Mouse (Mus musculus) CH12.LX (cell line): ENCODE data around the gene Psip1. TPM values are rescaled to one million over a fixed set of nuclear protein-coding genes. Genes with fewer than 3 reads are reported as not detected.

Experiments used
- DNase-seq: peaks from one replicate; pipeline ENCODE4 v3.0.0-alpha.2; 2013; ENCODE audit errors: extremely low read depth
- H3K27ac ChIP-seq: 2 replicates; pipeline ENCODE4 v1.5.1; 2012; ENCODE audit warnings: low read depth, mild to moderate bottlenecking, control low read depth, moderate library complexity; ENCODE audit not compliant: insufficient read depth
- H3K27me3 ChIP-seq: replicated peaks from 2 replicates; pipeline ENCODE3; 2012; ENCODE audit warnings: inconsistent platforms
- H3K36me3 ChIP-seq, 2 experiments: replicated peaks in 1 of 2; 2 replicates each; pipeline versions ENCODE3 to v1.6.1; 2012; ENCODE audit warnings: inconsistent platforms in 1 of 2, low read length in 1 of 2, mild to moderate bottlenecking in 1 of 2, mixed read lengths in 1 of 2, moderate library complexity in 1 of 2; ENCODE audit not compliant: control insufficient read depth in 1 of 2, insufficient read depth in 1 of 2
- H3K4me1 ChIP-seq, 2 experiments: 2 replicates each; pipeline ENCODE4 v1.6.1; 2012; ENCODE audit warnings: inconsistent platforms in 1 of 2, moderate library complexity in 1 of 2; ENCODE audit not compliant: insufficient read depth in 2 of 2, control insufficient read depth in 1 of 2
- H3K4me2 ChIP-seq: 2 replicates; pipeline ENCODE4 v1.6.1; 2012; ENCODE audit warnings: low read depth, mild to moderate bottlenecking, control low read depth; ENCODE audit not compliant: poor library complexity, insufficient read depth, severe bottlenecking
- H3K4me3 ChIP-seq, 3 experiments: fragments of 150-350 bp in 1 of 3; sonication (generic) in 1 of 3; replicated peaks in 1 of 3; 2 replicates each; pipeline versions ENCODE3 to v1.5.1; 2011 to 2012; ENCODE audit warnings: low read depth in 2 of 3, low read length in 2 of 3, mild to moderate bottlenecking in 2 of 3, moderate library complexity in 2 of 3, control low read depth in 1 of 3, improper control_type of control experiment in 1 of 3, inconsistent platforms in 1 of 3, mixed read lengths in 1 of 3; ENCODE audit not compliant: poor library complexity in 1 of 3
- H3K79me2 ChIP-seq: replicated peaks from 2 replicates; pipeline ENCODE4 v1.6.1; 2012; ENCODE audit warnings: mild to moderate bottlenecking, moderate library complexity; ENCODE audit not compliant: control insufficient read depth, poor library complexity, insufficient read depth, severe bottlenecking; ENCODE audit errors: extremely low read depth
- H3K9ac ChIP-seq: 2 replicates; pipeline ENCODE4 v1.6.1; 2012; ENCODE audit warnings: low read depth, mild to moderate bottlenecking, control low read depth, moderate library complexity; ENCODE audit not compliant: insufficient read depth
- H3K9me3 ChIP-seq: replicated peaks from 2 replicates; pipeline ENCODE3; 2012; ENCODE audit warnings: low read length, inconsistent platforms, mixed read lengths
- BHLHE40 ChIP-seq: IDR thresholded peaks from 2 replicates; pipeline ENCODE4 v1.6.1; 2011; ENCODE audit warnings: mild to moderate bottlenecking, low read depth, low read length, improper control_type of control experiment
- CHD1 ChIP-seq: IDR thresholded peaks from 2 replicates; pipeline ENCODE4 v1.6.1; 2012; ENCODE audit warnings: low read depth, low read length, improper control_type of control experiment, inconsistent platforms
- CHD2 ChIP-seq: IDR thresholded peaks from 2 replicates; pipeline ENCODE4 v1.6.1; 2011; ENCODE audit warnings: low read length, improper control_type of control experiment
- CTCF ChIP-seq, 2 experiments: IDR thresholded peaks in 1 of 2; conservative IDR thresholded peaks in 1 of 2; 2 replicates each; pipeline ENCODE4 v1.5.1; 2011 to 2012; ENCODE audit warnings: low read depth in 2 of 2, low read length in 2 of 2, improper control_type of control experiment in 1 of 2, inconsistent platforms in 1 of 2, mild to moderate bottlenecking in 1 of 2, moderate library complexity in 1 of 2
- E2F4 ChIP-seq: IDR thresholded peaks from 2 replicates; pipeline ENCODE4 v1.6.1; 2011; ENCODE audit warnings: low read depth, low read length, improper control_type of control experiment; ENCODE audit not compliant: insufficient replicate concordance
- ELF1 ChIP-seq: IDR thresholded peaks from 2 replicates; pipeline ENCODE4 v1.6.1; 2014; ENCODE audit warnings: low read depth, mild to moderate bottlenecking, inconsistent platforms, low read length, improper control_type of control experiment
- EP300 ChIP-seq: IDR thresholded peaks from 2 replicates; pipeline ENCODE4 v1.6.1; 2011; ENCODE audit warnings: low read length, improper control_type of control experiment
- ETS1 ChIP-seq: conservative IDR thresholded peaks from 2 replicates; pipeline ENCODE4 v1.6.1; 2012; ENCODE audit warnings: low read depth, mild to moderate bottlenecking, inconsistent platforms, low read length, improper control_type of control experiment, moderate library complexity
- GABPA ChIP-seq: IDR thresholded peaks from 2 replicates; pipeline ENCODE4 v1.6.1; 2012; ENCODE audit warnings: low read depth, low read length, improper control_type of control experiment, inconsistent platforms; ENCODE audit not compliant: insufficient replicate concordance
- HCFC1 ChIP-seq: IDR thresholded peaks from 2 replicates; pipeline ENCODE4 v1.6.1; 2012; ENCODE audit warnings: low read depth, mild to moderate bottlenecking, inconsistent platforms, low read length, improper control_type of control experiment
- IRF4 ChIP-seq: IDR thresholded peaks from 2 replicates; pipeline ENCODE4 v1.6.1; 2014; ENCODE audit warnings: low read depth, mild to moderate bottlenecking, inconsistent platforms, low read length, improper control_type of control experiment
- JUN ChIP-seq: IDR thresholded peaks from 2 replicates; pipeline ENCODE4 v1.6.1; 2011; ENCODE audit warnings: low read depth, mild to moderate bottlenecking, low read length, improper control_type of control experiment, moderate library complexity; ENCODE audit not compliant: insufficient read depth
- JUND ChIP-seq: conservative IDR thresholded peaks from 2 replicates; pipeline ENCODE4 v1.6.1; 2011; ENCODE audit warnings: low read depth, low read length, improper control_type of control experiment
- KAT2A ChIP-seq: IDR thresholded peaks from 2 replicates; pipeline ENCODE4 v1.6.1; 2012; ENCODE audit warnings: low read length, improper control_type of control experiment, inconsistent platforms; ENCODE audit not compliant: insufficient replicate concordance
- MAFK ChIP-seq: IDR thresholded peaks from 2 replicates; pipeline ENCODE4 v1.6.1; 2011; ENCODE audit warnings: low read length, improper control_type of control experiment; ENCODE audit not compliant: insufficient replicate concordance
- MAX ChIP-seq: IDR thresholded peaks from 2 replicates; pipeline ENCODE4 v1.6.1; 2011; ENCODE audit warnings: low read length, improper control_type of control experiment
- MAZ ChIP-seq: IDR thresholded peaks from 2 replicates; pipeline ENCODE4 v1.6.1; 2012; ENCODE audit warnings: low read depth, mild to moderate bottlenecking, inconsistent platforms, low read length, improper control_type of control experiment, moderate library complexity
- MEF2A ChIP-seq: IDR thresholded peaks from 2 replicates; pipeline ENCODE4 v1.6.1; 2014; ENCODE audit warnings: low read depth, mild to moderate bottlenecking, inconsistent platforms, low read length, improper control_type of control experiment, borderline replicate concordance
- MXI1 ChIP-seq: IDR thresholded peaks from 2 replicates; pipeline ENCODE4 v1.6.1; 2011; ENCODE audit warnings: mild to moderate bottlenecking, low read depth, low read length, improper control_type of control experiment
- MYC ChIP-seq: IDR thresholded peaks from 2 replicates; pipeline ENCODE4 v1.6.1; 2011; ENCODE audit warnings: low read depth, mild to moderate bottlenecking, improper control_type of control experiment, low read length
- NRF1 ChIP-seq: IDR thresholded peaks from 2 replicates; pipeline ENCODE4 v1.6.1; 2014; ENCODE audit warnings: low read depth, mild to moderate bottlenecking, inconsistent platforms, low read length, improper control_type of control experiment, moderate library complexity
- PAX5 ChIP-seq: IDR thresholded peaks from 2 replicates; pipeline ENCODE4 v1.6.1; 2012; ENCODE audit warnings: low read length, inconsistent platforms, mixed read lengths
- POLR2A ChIP-seq: IDR thresholded peaks from 2 replicates; pipeline ENCODE4 v1.6.1; 2011; ENCODE audit warnings: low read depth, mild to moderate bottlenecking, improper control_type of control experiment, low read length
- POLR2AphosphoS2 ChIP-seq: IDR thresholded peaks from 2 replicates; pipeline ENCODE4 v1.6.1; 2011; ENCODE audit warnings: low read depth, low read length, improper control_type of control experiment
- RAD21 ChIP-seq: IDR thresholded peaks from 2 replicates; pipeline ENCODE4 v1.6.1; 2011; ENCODE audit warnings: low read depth, mild to moderate bottlenecking, low read length, improper control_type of control experiment, moderate library complexity
- RCOR1 ChIP-seq: conservative IDR thresholded peaks from 2 replicates; pipeline ENCODE4 v1.6.1; 2012; ENCODE audit warnings: low read depth, mild to moderate bottlenecking, inconsistent platforms, low read length, improper control_type of control experiment
- SIN3A ChIP-seq: IDR thresholded peaks from 2 replicates; pipeline ENCODE4 v1.6.1; 2012; ENCODE audit warnings: low read length, improper control_type of control experiment, inconsistent platforms
- SMC3 ChIP-seq: IDR thresholded peaks from 2 replicates; pipeline ENCODE4 v1.6.1; 2011; ENCODE audit warnings: low read depth, low read length, improper control_type of control experiment
- TBP ChIP-seq: conservative IDR thresholded peaks from 2 replicates; pipeline ENCODE4 v1.6.1; 2011; ENCODE audit warnings: low read depth, low read length, improper control_type of control experiment
- TCF12 ChIP-seq: IDR thresholded peaks from 2 replicates; pipeline ENCODE4 v1.6.1; 2014; ENCODE audit warnings: low read depth, mild to moderate bottlenecking, inconsistent platforms, low read length, improper control_type of control experiment
- UBTF ChIP-seq: IDR thresholded peaks from 2 replicates; pipeline ENCODE4 v1.6.1; 2012; ENCODE audit warnings: low read depth, mild to moderate bottlenecking, inconsistent platforms, low read length, improper control_type of control experiment, moderate library complexity
- USF1 ChIP-seq: IDR thresholded peaks from 2 replicates; pipeline ENCODE4 v1.6.1; 2014; ENCODE audit warnings: low read depth, mild to moderate bottlenecking, inconsistent platforms, low read length, improper control_type of control experiment
- USF2 ChIP-seq: conservative IDR thresholded peaks from 2 replicates; pipeline ENCODE4 v1.6.1; 2011; ENCODE audit warnings: low read depth, low read length, improper control_type of control experiment
- ZC3H11A ChIP-seq: IDR thresholded peaks from 2 replicates; pipeline ENCODE4 v1.6.1; 2012; ENCODE audit warnings: low read depth, mild to moderate bottlenecking, inconsistent platforms, low read length, improper control_type of control experiment
- ZKSCAN1 ChIP-seq: IDR thresholded peaks from 2 replicates; pipeline ENCODE4 v1.6.1; 2012; ENCODE audit warnings: low read depth, inconsistent platforms, low read length, improper control_type of control experiment, borderline replicate concordance
- ZMIZ1 ChIP-seq: IDR thresholded peaks from 2 replicates; pipeline ENCODE4 v1.6.1; 2012; ENCODE audit warnings: low read depth, mild to moderate bottlenecking, inconsistent platforms, low read length, improper control_type of control experiment
- ZNF384 ChIP-seq: IDR thresholded peaks from 2 replicates; pipeline ENCODE4 v1.6.1; 2012; ENCODE audit warnings: low read depth, low read length, improper control_type of control experiment, inconsistent platforms
- dilution Hi-C: fragments of 300-500 bp; cut with MboI; formaldehyde crosslinking; loops from 2 replicates; pipeline ENCODE4 v1.14.3; 2020; ENCODE audit warnings: low sequenced_read_pairs; ENCODE audit not compliant: extremely low pct_unique_long_range_greater_than_20kb, extremely low pct_ligation_motif_present
- in situ Hi-C: fragments of 300-500 bp; cut with MboI; formaldehyde crosslinking; loops from 3 replicates; pipeline ENCODE4 v1.14.3; 2019; ENCODE audit warnings: low sequenced_read_pairs, low pct_ligation_motif_present, low pct_unique_long_range_greater_than_20kb, mixed read lengths
- polyA plus RNA-seq: library from polyadenylated mRNA; unstranded; fragments of >175 nt; gene quantifications from 2 replicates; pipeline ENCODE4 v1.2.1, GENCODE M21; 2012; ENCODE audit warnings: low read depth; ENCODE audit not compliant: insufficient read length
- total RNA-seq, 2 experiments: library from RNA; depleted of rRNA; stranded (reverse); fragments of 300-350 nt in 1 of 2; fragments of >200 nt in 1 of 2; gene quantifications; 2 replicates each; pipeline ENCODE4 v1.2.3; 2012 to 2014

Gene Psip1
- total and polyA plus RNA-seq, 3 experiments, result 61.7 to 157 (median 107) TPM

GRCm38 (mm10) chr4:83524843-83525689, 38.8 kb upstream of the Psip1 start, which contains the start of gene Ccdc171:
Gene Ccdc171 (plus strand): TSS chr4:83525545.
- peak within 1 kb of the TSS; percentile 73 for H3K27ac ChIP-seq
- no peaks in the 10 kb centered on the region for H3K9me3 ChIP-seq
- H3K4me2 ChIP-seq, result peak within 1 kb of the TSS; percentile 54; the same call in 1 of the 2 replicates
- peak; percentile 92 for DNase-seq
- H3K27me3 ChIP-seq, result no peaks in the 10 kb centered on the region
- H3K4me3 ChIP-seq, result peak within 1 kb of the TSS; percentile 81 to 92 (median 89)
- dilution Hi-C loops, result no loop called here
- H3K4me1 ChIP-seq, result peaks cover 0 to 17% of the 10 kb centered on the region in 2 experiments; a peak in 2 of 4 replicates
- H3K36me3 ChIP-seq, result no peaks in the 10 kb centered on the region
- peak within 1 kb of the TSS; percentile 56 for H3K9ac ChIP-seq
- in situ Hi-C loops, result loop anchor here (25.0 kb wide), 1 partner anchor 213 kb away; the partner anchor contains the start of gene Ttc39b
- no peaks in the 10 kb centered on the region for H3K79me2 ChIP-seq
- TF ChIP-seq SMC3, result no peak
- TF ChIP-seq ELF1, result peak; percentile 88
- TF ChIP-seq PAX5, result no peak
- TF ChIP-seq CTCF (conservative IDR thresholded peaks at IDR 0.05 in 1 of 2, IDR thresholded peaks at IDR 0.05 in 1 of 2; ENCODE audit: low read depth in 2 of 2, low read length in 2 of 2), result no peak
- TF ChIP-seq GABPA, result no peak
- TF ChIP-seq MEF2A, result no peak
- TF ChIP-seq ZC3H11A, result no peak
- TF ChIP-seq MXI1, result peak; percentile 77; the same call in 1 of the 2 replicates
- peak; percentile 82; the same call in 1 of the 2 replicates for TF ChIP-seq ZMIZ1
- peak; percentile 43; the same call in 1 of the 2 replicates for TF ChIP-seq EP300
- TF ChIP-seq SIN3A, result peak; percentile 50; the same call in 1 of the 2 replicates
- 0 out of 2 replicates have a peak, but pooled peaks have one; percentile 48 for TF ChIP-seq UBTF
- TF ChIP-seq IRF4, result peak; percentile 56; the same call in 1 of the 2 replicates
- no peak for TF ChIP-seq JUN
- no peak for TF ChIP-seq MAZ
- peak; percentile 15; the same call in 1 of the 2 replicates for TF ChIP-seq ETS1
- no peak for TF ChIP-seq USF2
- peak; percentile 61; the same call in 1 of the 2 replicates for TF ChIP-seq KAT2A
- TF ChIP-seq CHD2, result peak; percentile 69
- no peak for TF ChIP-seq MAFK
- TF ChIP-seq RCOR1, result peak; percentile 20; the same call in 1 of the 2 replicates
- TF ChIP-seq POLR2AphosphoS2, result peak; percentile 70; the same call in 1 of the 2 replicates
- no peak for TF ChIP-seq RAD21
- TF ChIP-seq MAX, result peak; percentile 28; the same call in 1 of the 2 replicates
- TF ChIP-seq TCF12, result peak; percentile 73; the same call in 1 of the 2 replicates
- TF ChIP-seq JUND, result no peak
- TF ChIP-seq NRF1, result peak; percentile 99
- no peak for TF ChIP-seq E2F4
- TF ChIP-seq BHLHE40, result no peak; the same call in 1 of the 2 replicates
- peak; percentile 41; the same call in 1 of the 2 replicates for TF ChIP-seq HCFC1
- no peak for TF ChIP-seq CHD1
- no peak for TF ChIP-seq ZNF384
- TF ChIP-seq TBP, result no peak
- peak; percentile 90 for TF ChIP-seq POLR2A
- TF ChIP-seq USF1, result no peak
- peak; percentile 87 for TF ChIP-seq MYC
- TF ChIP-seq ZKSCAN1, result no peak
